Mouse (Mus musculus) stomach, postnatal 0 days (tissue): ENCODE measurements around the gene Pgam1. TPM values are rescaled to one million over a fixed set of nuclear protein-coding genes. Genes with fewer than 3 reads are reported as not detected.

Experiments
- ATAC-seq: fragments of 200-750 bp; cut with Nextera tagmentation; 2 replicates; pipeline ENCODE4 v1.8.0; 2017; ENCODE audit not compliant: low FRiP score, low TSS enrichment
- DNase-seq: peaks from one replicate; pipeline ENCODE4 v3.0.0-alpha.2; 2016; ENCODE audit warnings: low spot score
- H3K27ac ChIP-seq: fragments of 300-500 bp; sonication (generic); replicated peaks from 2 replicates; pipeline ENCODE4 v1.5.1; 2014; ENCODE audit warnings: mild to moderate bottlenecking, control low read depth
- H3K27me3 ChIP-seq: fragments of 300-500 bp; sonication (generic); 2 replicates; pipeline ENCODE4 v1.6.1; 2014; ENCODE audit warnings: low read length; ENCODE audit not compliant: control insufficient read depth, insufficient read depth
- H3K36me3 ChIP-seq: fragments of 300-500 bp; sonication (generic); 2 replicates; pipeline ENCODE4 v1.6.1; 2014; ENCODE audit warnings: low read length, mixed read lengths; ENCODE audit not compliant: control insufficient read depth, insufficient read depth
- H3K4me1 ChIP-seq: fragments of 300-500 bp; sonication (generic); replicated peaks from 2 replicates; pipeline ENCODE4 v1.6.1; 2014; ENCODE audit warnings: antibody characterized with exemption; ENCODE audit not compliant: control insufficient read depth, insufficient read depth
- H3K4me2 ChIP-seq: fragments of 300-500 bp; sonication (generic); replicated peaks from 2 replicates; pipeline ENCODE4 v1.6.1; 2014; ENCODE audit warnings: low read depth, mild to moderate bottlenecking, control low read depth, moderate library complexity
- H3K4me3 ChIP-seq: fragments of 300-500 bp; sonication (generic); 2 replicates; pipeline ENCODE4 v1.5.1; 2014; ENCODE audit warnings: low read depth, low read length, control low read depth
- H3K9ac ChIP-seq: fragments of 300-500 bp; sonication (generic); 2 replicates; pipeline ENCODE4 v1.6.1; 2014; ENCODE audit warnings: mild to moderate bottlenecking, low read length, control low read depth, mixed read lengths
- H3K9me3 ChIP-seq: fragments of 300-500 bp; sonication (generic); 2 replicates; pipeline ENCODE4 v1.6.1; 2016; ENCODE audit warnings: low read length; ENCODE audit not compliant: control insufficient read depth
- CTCF ChIP-seq: IDR thresholded peaks from 2 replicates; pipeline ENCODE4 v1.5.1; 2016; ENCODE audit warnings: antibody characterized with exemption, low read depth, mild to moderate bottlenecking, moderate library complexity
- EP300 ChIP-seq: optimal IDR thresholded peaks from 2 replicates; pipeline ENCODE3; 2016; ENCODE audit warnings: antibody characterized with exemption
- WGBS: fragments of 180-500 bp; shearing (Covaris S2); extraction: QIAGEN DNeasy Blood & Tissue Kit; methylation state at CpG from one replicate; pipeline ENCODE4 v1.1.7; 2014; 5-methylcytosine and 5-hydroxymethylcytosine counted together
- polyA plus RNA-seq: library from polyadenylated mRNA; unstranded; fragments of >200 nt; fragmentation: Nextera tagmentation; extraction: Ambion mirVana; gene quantifications from 2 replicates; pipeline ENCODE4 v1.2.1, GENCODE M21; 2015

Gene Pgam1
- polyA plus RNA-seq, 1 experiment from 2014 or later = 334 TPM

DNA sequence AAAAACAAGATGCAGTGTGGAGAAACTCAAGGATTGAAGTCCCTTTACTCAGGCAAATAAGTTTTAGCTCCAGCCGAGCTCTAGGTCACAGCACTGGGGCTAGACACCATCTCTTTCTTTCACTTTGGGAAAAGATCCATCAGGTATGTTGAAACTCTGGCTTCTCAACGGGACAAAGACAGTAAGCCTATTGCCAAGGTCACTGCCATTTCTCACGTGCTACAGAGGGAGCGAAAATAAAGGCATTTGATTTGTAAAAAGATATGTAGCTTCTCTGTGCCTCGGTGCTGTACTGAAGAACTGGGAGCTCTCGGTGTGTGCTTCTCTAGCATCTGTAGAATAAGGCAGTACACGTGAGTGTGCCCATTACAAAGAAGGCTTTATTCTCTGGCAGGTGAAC lies 32.1 kb downstream of the Pgam1 start:
- Histone ChIP-seq H3K4me1 (no peaks in the 10 kb centered on the region), H3K4me2 (no peak overlapping the region), H3K27ac (no peak overlapping the region), H3K27me3 (no peaks in the 10 kb centered on the region), H3K36me3 (peaks cover 39% of the 10 kb centered on the region), H3K9me3 (no peaks in the 10 kb centered on the region), H3K9ac (no peak overlapping the region), H3K4me3 (no peak overlapping the region)
- WGBS = 89% methylated on average over 7 of the region's 7 CpGs
- TF ChIP-seq CTCF (no peak), EP300 (no peak)
- ATAC-seq (no peak), DNase-seq (no peak)

GRCm38 (mm10) chr19:41952287-41952686 lies 40.6 kb downstream of the Pgam1 start:
- Histone ChIP-seq H3K4me1 (no peaks in the 10 kb centered on the region), H3K9me3 (no peaks in the 10 kb centered on the region), H3K36me3 (peaks cover 37% of the 10 kb centered on the region), H3K9ac (no peak overlapping the region), H3K4me3 (no peak overlapping the region), H3K4me2 (no peak overlapping the region), H3K27ac (no peak overlapping the region), H3K27me3 (no peaks in the 10 kb centered on the region)
- ATAC-seq (0 out of 2 replicates have a peak, but pooled peaks have one; percentile 32), DNase-seq (peak; percentile 31)
- TF ChIP-seq CTCF = peak; percentile 71
- no peak for TF ChIP-seq EP300
- WGBS = 63% methylated on average over 4 of the region's 4 CpGs

- no peaks in the 10 kb centered on the region for H3K4me1 ChIP-seq
- H3K27ac ChIP-seq = no peak overlapping the region
- no peaks in the 10 kb centered on the region for H3K9me3 ChIP-seq
- no peak overlapping the region for H3K4me2 ChIP-seq
- H3K4me3 ChIP-seq = no peak overlapping the region
- TF ChIP-seq EP300 (no peak), CTCF (no peak)
- 79% methylated on average over 3 of the region's 3 CpGs for WGBS
- no peak overlapping the region for H3K9ac ChIP-seq
- no peak for ATAC-seq
- no peak for DNase-seq
- no peaks in the 10 kb centered on the region for H3K27me3 ChIP-seq
- H3K36me3 ChIP-seq = peaks cover 25% of the 10 kb centered on the region
These were observed 41.9 kb downstream of the Pgam1 start for GRCm38 (mm10) chr19:41953574-41953973.

Other genes starting within 250 kb of the Pgam1 start
- 0.25 and 0.28 TPM in 2 replicates for gene Slit1, start 168.3 kb upstream of the Pgam1 start, polyA plus RNA-seq
- 2.7 and 3.5 TPM in 2 replicates for gene Arhgap19, start 109.9 kb upstream of the Pgam1 start, polyA plus RNA-seq
- gene Frat1, start 82.0 kb upstream of the Pgam1 start, polyA plus RNA-seq = 9.3 and 9.8 TPM in 2 replicates
- 3.5 and 4.3 TPM in 2 replicates for gene Frat2, start 63.8 kb upstream of the Pgam1 start, polyA plus RNA-seq
- gene Rrp12, start 15.8 kb upstream of the Pgam1 start, polyA plus RNA-seq = 6.3 and 6.4 TPM in 2 replicates
- 46.4 and 47.2 TPM in 2 replicates for gene Exosc1, start 21.5 kb downstream of the Pgam1 start, polyA plus RNA-seq
- 37.4 and 42.0 TPM in 2 replicates for gene Zdhhc16, start 21.6 kb downstream of the Pgam1 start, polyA plus RNA-seq
- gene Mms19, start 69.2 kb downstream of the Pgam1 start, polyA plus RNA-seq = 10.2 and 11.7 TPM in 2 replicates
- gene Ubtd1, start 69.8 kb downstream of the Pgam1 start, polyA plus RNA-seq = 21.3 and 23.5 TPM in 2 replicates
- 0.11 and 0.12 TPM in 2 replicates for gene Ankrd2, start 124.1 kb downstream of the Pgam1 start, polyA plus RNA-seq
- gene Hoga1, start 133.7 kb downstream of the Pgam1 start, polyA plus RNA-seq = 1.6 and 1.8 TPM in 2 replicates
- not detected in 2 replicates for gene 4933411K16Rik, start 140.3 kb downstream of the Pgam1 start, polyA plus RNA-seq
- 7.3 and 8.2 TPM in 2 replicates for gene Morn4, start 174.4 kb downstream of the Pgam1 start, polyA plus RNA-seq
- gene Pi4k2a, start 178.5 kb downstream of the Pgam1 start, polyA plus RNA-seq = 20.8 and 21.6 TPM in 2 replicates
- 108 and 117 TPM in 2 replicates for gene Avpi1, start 217.1 kb downstream of the Pgam1 start, polyA plus RNA-seq
- gene Marveld1, start 235.5 kb downstream of the Pgam1 start, polyA plus RNA-seq = 15.3 and 23.6 TPM in 2 replicates